Mouse (Mus musculus) heart, embryonic 16.5 days (tissue): ENCODE data around the gene Tas2r114. TPM values are rescaled to one million over a fixed set of nuclear protein-coding genes. Genes with fewer than 3 reads are reported as not detected.

Experiments
- ATAC-seq: fragments of 200-750 bp; cut with Nextera tagmentation; replicated peaks from 2 replicates; pipeline ENCODE4 v1.8.0; 2017; ENCODE audit warnings: moderate number of reproducible peaks; ENCODE audit not compliant: insufficient read depth, low FRiP score; ENCODE audit errors: extremely low read depth
- H3K27ac ChIP-seq: fragments of 300-500 bp; sonication (generic); 2 replicates; pipeline ENCODE4 v1.5.1; 2014; ENCODE audit warnings: mild to moderate bottlenecking, low read length, control low read depth, moderate library complexity
- H3K27me3 ChIP-seq: fragments of 300-500 bp; sonication (generic); 2 replicates; pipeline ENCODE4 v1.6.1; 2014; ENCODE audit warnings: low read length, mixed read lengths; ENCODE audit not compliant: control insufficient read depth, insufficient read depth
- H3K36me3 ChIP-seq: fragments of 300-500 bp; sonication (generic); 2 replicates; pipeline ENCODE4 v1.6.1; 2014; ENCODE audit not compliant: control insufficient read depth, insufficient read depth
- H3K4me1 ChIP-seq: fragments of 300-500 bp; sonication (generic); 2 replicates; pipeline ENCODE4 v1.6.1; 2014; ENCODE audit warnings: low read length, mixed read lengths; ENCODE audit not compliant: control insufficient read depth, insufficient read depth
- H3K4me2 ChIP-seq: fragments of 300-500 bp; sonication (generic); 2 replicates; pipeline ENCODE4 v1.6.1; 2014; ENCODE audit warnings: low read depth, mild to moderate bottlenecking, control low read depth, low read length
- H3K4me3 ChIP-seq: fragments of 300-500 bp; sonication (generic); 2 replicates; pipeline ENCODE4 v1.5.1; 2014; ENCODE audit warnings: mild to moderate bottlenecking, control low read depth, low read length
- H3K9ac ChIP-seq: fragments of 300-500 bp; sonication (generic); 2 replicates; pipeline ENCODE4 v1.6.1; 2014; ENCODE audit warnings: low read length, control low read depth
- H3K9me3 ChIP-seq: fragments of 300-500 bp; sonication (generic); replicated peaks from 2 replicates; pipeline ENCODE4 v1.6.1; 2016; ENCODE audit warnings: low read length; ENCODE audit not compliant: control insufficient read depth
- WGBS: fragments of 180-500 bp; shearing (Covaris S2); extraction: QIAGEN DNeasy Blood & Tissue Kit; methylation state at CpG from one replicate; pipeline ENCODE4 v1.1.7; 2014; 5-methylcytosine and 5-hydroxymethylcytosine counted together
- polyA plus RNA-seq: library from polyadenylated mRNA; unstranded; fragments of >200 nt; fragmentation: Nextera tagmentation; extraction: Ambion mirVana; gene quantifications from 2 replicates; pipeline ENCODE4 v1.2.1, GENCODE M21; 2015

Gene Tas2r114
- polyA plus RNA-seq: not detected in 2 replicates

GRCm38 (mm10) chr6:131689963-131690362 lies at the start of gene Tas2r114:
Gene Tas2r114 (minus strand): TSS chr6:131690063.
- Histone ChIP-seq H3K36me3 (no peaks in the 10 kb centered on the region), H3K9me3 (peaks cover 4% of the 10 kb centered on the region), H3K27ac (no peak within 1 kb of the TSS), H3K4me3 (no peak within 1 kb of the TSS), H3K4me1 (no peaks in the 10 kb centered on the region), H3K27me3 (no peaks in the 10 kb centered on the region), H3K9ac (no peak within 1 kb of the TSS), H3K4me2 (no peak within 1 kb of the TSS)
- no peak for ATAC-seq

- Histone ChIP-seq H3K4me3 (no peak overlapping the region), H3K36me3 (no peaks in the 10 kb centered on the region), H3K4me2 (no peak overlapping the region), H3K27ac (no peak overlapping the region), H3K9me3 (peaks cover 2% of the 10 kb centered on the region; the same call in 1 of the 2 replicates), H3K9ac (no peak overlapping the region), H3K27me3 (no peaks in the 10 kb centered on the region), H3K4me1 (no peaks in the 10 kb centered on the region)
- ATAC-seq: no peak
- 37% methylated on average over 7 of the region's 7 CpGs for WGBS
Measured at GRCm38 (mm10) chr6:131712803-131713202, 22.9 kb upstream of the Tas2r114 start.

GRCm38 (mm10) chr6:131687395-131687794 lies 2.5 kb downstream of the Tas2r114 start, which contains the start of gene Tas2r105:
Gene Tas2r105 (minus strand): TSS chr6:131687495.
- no peak within 1 kb of the TSS for H3K27ac ChIP-seq
- H3K4me3 ChIP-seq: no peak within 1 kb of the TSS
- H3K9ac ChIP-seq: no peak within 1 kb of the TSS
- H3K36me3 ChIP-seq: no peaks in the 10 kb centered on the region
- no peaks in the 10 kb centered on the region for H3K4me1 ChIP-seq
- 67% methylated on average over 1 of the region's 1 CpGs for whole genome bisulfite sequencing
- ATAC-seq: no peak
- H3K4me2 ChIP-seq: no peak within 1 kb of the TSS
- no peaks in the 10 kb centered on the region for H3K27me3 ChIP-seq
- H3K9me3 ChIP-seq: peaks cover 6% of the 10 kb centered on the region

- ATAC-seq: no peak
- Histone ChIP-seq H3K4me1 (no peaks in the 10 kb centered on the region), H3K9me3 (peaks cover 4% of the 10 kb centered on the region)
Measured at GRCm38 (mm10) chr6:131685644-131686043, 4.2 kb downstream of the Tas2r114 start, which contains the start of gene Tas2r104. Gene Tas2r104 (minus strand): TSS chr6:131685744.

GRCm38 (mm10) chr6:131678786-131679185 lies 11.1 kb downstream of the Tas2r114 start, which contains the start of gene Tas2r106:
Gene Tas2r106 (minus strand): TSS chr6:131678886.
- Histone ChIP-seq H3K4me3 (no peak within 1 kb of the TSS), H3K27me3 (no peaks in the 10 kb centered on the region), H3K9me3 (0 out of 2 replicates have a peak, but pooled peaks cover 2% of the 10 kb centered on the region), H3K4me2 (no peak within 1 kb of the TSS), H3K4me1 (no peaks in the 10 kb centered on the region), H3K9ac (no peak within 1 kb of the TSS), H3K27ac (no peak within 1 kb of the TSS), H3K36me3 (no peaks in the 10 kb centered on the region)
- 60% methylated on average over 3 of the region's 3 CpGs for WGBS
- ATAC-seq: no peak

More at GRCm38 (mm10) chr6:131685644-131686043, 4.2 kb downstream of the Tas2r114 start, which contains the start of gene Tas2r104:
- Histone ChIP-seq H3K4me2 (no peak within 1 kb of the TSS), H3K27ac (no peak within 1 kb of the TSS), H3K36me3 (no peaks in the 10 kb centered on the region), H3K4me3 (no peak within 1 kb of the TSS), H3K27me3 (no peaks in the 10 kb centered on the region), H3K9ac (no peak within 1 kb of the TSS)
- WGBS: 60% methylated on average over 1 of the region's 1 CpGs

GRCm38 (mm10) chr6:131660049-131660448 lies 29.8 kb downstream of the Tas2r114 start, which contains the start of gene Tas2r107:
Gene Tas2r107 (minus strand): TSS chr6:131660149.
- Histone ChIP-seq H3K27me3 (no peaks in the 10 kb centered on the region), H3K9ac (no peak within 1 kb of the TSS), H3K9me3 (no peaks in the 10 kb centered on the region), H3K4me1 (no peaks in the 10 kb centered on the region), H3K36me3 (no peaks in the 10 kb centered on the region), H3K4me3 (no peak within 1 kb of the TSS), H3K27ac (no peak within 1 kb of the TSS), H3K4me2 (no peak within 1 kb of the TSS)
- ATAC-seq: no peak

Other genes starting within 250 kb of the Tas2r114 start
- gene 5430401F13Rik, start 203.7 kb downstream of the Tas2r114 start, polyA plus RNA-seq: not detected in 2 replicates
- not detected in 2 replicates for gene Gm6619, start 203.7 kb downstream of the Tas2r114 start, polyA plus RNA-seq
- gene Tas2r130, start 59.2 kb downstream of the Tas2r114 start, polyA plus RNA-seq: not detected in 2 replicates
- gene Tas2r107, start 29.9 kb downstream of the Tas2r114 start, polyA plus RNA-seq: not detected in 2 replicates
- not detected in 2 replicates for gene Tas2r106, start 11.2 kb downstream of the Tas2r114 start, polyA plus RNA-seq
- not detected in 2 replicates for gene Tas2r104, start 4.3 kb downstream of the Tas2r114 start, polyA plus RNA-seq
- not detected in 2 replicates for gene Tas2r105, start 2.6 kb downstream of the Tas2r114 start, polyA plus RNA-seq